ENCODE assay signal across 22 mouse cellular contexts in genomic region chr15:11524337-11525106, GRCm38 (mm10).
DNase-seq lines count a peak whose midpoint lies in the region; ATAC-seq and TF ChIP-seq lines count a peak whose summit lies in the region.
"Had no signal": no experiment of that assay in that cellular context is flagged by ENCODE, and none has a peak within 500 bp of the region (broad histone marks: within the 10 kb centered on the region; RNA-seq: fewer than 3 reads in every experiment).

No protein-coding gene starts in this region.

- CTCF ChIA-PET in Patski (lab: Charles Lee), result no interaction called here

- ATAC-seq in Patski, result peak; percentile 54
- ATAC-seq: activated CD4-positive, CD25-positive, alpha-beta regulatory T cell, adult 4 months; CD4-positive, CD25-positive, alpha-beta regulatory T cell, adult 4 months; forebrain, embryonic 13.5 days; forebrain, embryonic 15.5 days; forebrain, postnatal 0 days had no signal

- POLR2A ChIA-PET in Patski (lab: Charles Lee), result no interaction called here

- in situ Hi-C loops in Patski (cut with MboI; ENCODE audit: low pct_unique_long_range_greater_than_20kb), result no loop called here

- DNase-seq in 3T3-L1 (ENCODE audit: low read depth, low spot score) (peak; percentile 92), Patski (ENCODE audit: low read depth, low spot score) (peak; percentile 58), liver (no peak)
- DNase-seq in Muller cell, postnatal 12 days (ENCODE audit: inconsistent ontology term), result peak; percentile 45
- peak; percentile 42 for DNase-seq in fibroblast of lung, adult 2 months (ENCODE audit: low read depth)
- DNase-seq in layer of hippocampus, adult 18-20 months (ENCODE audit: low spot score in 2 of 2), result no peak
- no peak for DNase-seq in urinary bladder, adult 2 months (ENCODE audit: low spot score)
- no peak for DNase-seq in left cerebral cortex, postnatal 10 days (ENCODE audit: extremely low spot score in 1 of 2, low spot score in 2 of 2)
- DNase-seq: adrenal gland, adult 8-10 months; adrenal gland, postnatal 14 days; adrenal gland, postnatal 36 days; cerebellum, adult 18-20 months; cerebellum, adult 8-10 months; cerebellum, adult 9-11 months; cerebellum, postnatal 25 days; forebrain, postnatal 0 days had no signal

- no peak for TF ChIP-seq CTCF in Patski (IDR thresholded peaks at IDR 0.05)

- intact Hi-C loops in left cerebral cortex, postnatal 10 days (cut with DNase I), result no loop called here

- no peaks in the 10 kb centered on the region for H3K27me3 ChIP-seq in Patski
- H3K27me3 ChIP-seq: CH12.LX; embryonic facial prominence, embryonic 12.5 days; forebrain, embryonic 13.5 days; forebrain, embryonic 15.5 days had no signal

Comparison
In these comparisons a context has a peak if more than half of its experiments do, and no peak if none do; other contexts are left out.
1. DNase-seq: peak in 3T3-L1 (single experiment), Muller cell, postnatal 12 days (single experiment), Patski (single experiment) and fibroblast of lung, adult 2 months (single experiment); none in liver (single experiment), layer of hippocampus, adult 18-20 months (0 of 2), urinary bladder, adult 2 months (single experiment) and left cerebral cortex, postnatal 10 days (0 of 2).